Mouse (Mus musculus): ENCODE measurements around the gene C1ql3. TPM values are rescaled to one million over a fixed set of nuclear protein-coding genes. Genes with fewer than 3 reads are reported as not detected.

The C1ql3 gene
- polyA plus RNA-seq, 1 experiment from 2014 or later: 1.7 TPM

Other genes with a start within 250 kb of the C1ql3 start
- gene Pter, start 87.8 kb downstream of the C1ql3 start, polyA plus RNA-seq (2015; fragmentation: Nextera tagmentation; extraction: Ambion mirVana): 5.7 and 7.1 TPM in 2 replicates

All from forebrain, embryonic 15.5 days (tissue).